Mouse (Mus musculus): ENCODE measurements around the gene Gm9999. TPM values are rescaled to one million over a fixed set of nuclear protein-coding genes. Genes with fewer than 3 reads are reported as not detected.
A peak's percentile ranks its signal among the peaks of the same experiment; 100 is the strongest.

Gene Gm9999
- polyA plus RNA-seq, 2 experiments = not detected

- no peak overlapping the region for H3K27ac ChIP-seq (replicated peaks; ENCODE audit: low read depth, low read length)
- peaks cover 42% of the 10 kb centered on the region for H3K36me3 ChIP-seq (ENCODE audit: control insufficient read depth, insufficient read depth, low read length)
- no peak overlapping the region for H3K4me3 ChIP-seq (replicated peaks; ENCODE audit: low read length)
- H3K9me3 ChIP-seq (ENCODE audit: control insufficient read depth, low read length) = no peaks in the 10 kb centered on the region
- peaks cover 18% of the 10 kb centered on the region for H3K4me1 ChIP-seq (ENCODE audit: control insufficient read depth, insufficient read depth, low read length)
- H3K4me2 ChIP-seq (replicated peaks; ENCODE audit: low read depth, low read length, severe bottlenecking) = no peak overlapping the region
- DNase-seq (ENCODE audit: low spot score) (no peak), ATAC-seq (ENCODE audit: low FRiP score, low read depth) (no peak)
- WGBS = 77% methylated on average over 8 of the region's 8 CpGs
- TF ChIP-seq POLR2A (IDR thresholded peaks at IDR 0.05; ENCODE audit: borderline replicate concordance, extremely low read depth, insufficient read depth, insufficient read length) = no peak
- H3K27me3 ChIP-seq (ENCODE audit: control insufficient read depth, insufficient read depth, low read length) = no peaks in the 10 kb centered on the region
- no peak overlapping the region for H3K9ac ChIP-seq (ENCODE audit: low read depth, low read length, severe bottlenecking)
Measured at GRCm38 (mm10) chr7:46999983-47000643, 16.7 kb downstream of the Gm9999 start.

- ATAC-seq (ENCODE audit: low FRiP score, low read depth) = peak; percentile 47; the same call in 1 of the 2 replicates
- H3K27me3 ChIP-seq (ENCODE audit: control insufficient read depth, insufficient read depth, low read length) = no peaks in the 10 kb centered on the region
- H3K36me3 ChIP-seq (ENCODE audit: control insufficient read depth, insufficient read depth, low read length) = peaks cover 37% of the 10 kb centered on the region
- no peak overlapping the region for H3K27ac ChIP-seq (replicated peaks; ENCODE audit: low read depth, low read length)
- peak; percentile 63 for DNase-seq (ENCODE audit: low spot score)
- 77% methylated on average over 3 of the region's 3 CpGs for WGBS
- peaks cover 18% of the 10 kb centered on the region for H3K4me1 ChIP-seq (ENCODE audit: control insufficient read depth, insufficient read depth, low read length)
- H3K9me3 ChIP-seq (ENCODE audit: control insufficient read depth, low read length) = no peaks in the 10 kb centered on the region
- H3K9ac ChIP-seq (ENCODE audit: low read depth, low read length, severe bottlenecking) = no peak overlapping the region
- TF ChIP-seq POLR2A (IDR thresholded peaks at IDR 0.05; ENCODE audit: borderline replicate concordance, extremely low read depth, insufficient read depth, insufficient read length) = no peak
- no peak overlapping the region for H3K4me2 ChIP-seq (replicated peaks; ENCODE audit: low read depth, low read length, severe bottlenecking)
- H3K4me3 ChIP-seq (replicated peaks; ENCODE audit: low read length) = no peak overlapping the region
Measured at GRCm38 (mm10) chr7:47000644-47000983, 17.2 kb downstream of the Gm9999 start.

GRCm38 (mm10) chr7:47001125-47001899, 17.9 kb downstream of the Gm9999 start:
- Histone ChIP-seq H3K9me3 (ENCODE audit: control insufficient read depth, low read length) (no peaks in the 10 kb centered on the region), H3K27ac (replicated peaks; ENCODE audit: low read depth, low read length) (peak overlapping the region; percentile 48; the same call in 1 of the 2 replicates), H3K9ac (ENCODE audit: low read depth, low read length, severe bottlenecking) (no peak overlapping the region), H3K27me3 (ENCODE audit: control insufficient read depth, insufficient read depth, low read length) (no peaks in the 10 kb centered on the region), H3K36me3 (ENCODE audit: control insufficient read depth, insufficient read depth, low read length) (peaks cover 30% of the 10 kb centered on the region), H3K4me3 (replicated peaks; ENCODE audit: low read length) (no peak overlapping the region), H3K4me1 (ENCODE audit: control insufficient read depth, insufficient read depth, low read length) (peaks cover 18% of the 10 kb centered on the region), H3K4me2 (replicated peaks; ENCODE audit: low read depth, low read length, severe bottlenecking) (no peak overlapping the region)
- no peak for TF ChIP-seq POLR2A (IDR thresholded peaks at IDR 0.05; ENCODE audit: borderline replicate concordance, extremely low read depth, insufficient read depth, insufficient read length)
- DNase-seq (ENCODE audit: low spot score) (no peak), ATAC-seq (ENCODE audit: low FRiP score, low read depth) (no peak)
- WGBS = 80% methylated on average over 5 of the region's 5 CpGs

GRCm38 (mm10) chr7:47001900-47002275, 18.5 kb downstream of the Gm9999 start:
- DNase-seq (ENCODE audit: low spot score) = no peak
- H3K27ac ChIP-seq (replicated peaks; ENCODE audit: low read depth, low read length) = 0 out of 2 replicates have a peak overlapping the region, but pooled peaks have one; percentile 9
- WGBS = 74% methylated on average over 4 of the region's 4 CpGs
- peaks cover 26% of the 10 kb centered on the region for H3K36me3 ChIP-seq (ENCODE audit: control insufficient read depth, insufficient read depth, low read length)
- TF ChIP-seq POLR2A (IDR thresholded peaks at IDR 0.05; ENCODE audit: borderline replicate concordance, extremely low read depth, insufficient read depth, insufficient read length) = no peak
- H3K4me3 ChIP-seq (replicated peaks; ENCODE audit: low read length) = no peak overlapping the region
- no peak overlapping the region for H3K9ac ChIP-seq (ENCODE audit: low read depth, low read length, severe bottlenecking)
- peaks cover 24% of the 10 kb centered on the region for H3K4me1 ChIP-seq (ENCODE audit: control insufficient read depth, insufficient read depth, low read length)
- ATAC-seq (ENCODE audit: low FRiP score, low read depth) = no peak
- no peaks in the 10 kb centered on the region for H3K27me3 ChIP-seq (ENCODE audit: control insufficient read depth, insufficient read depth, low read length)
- H3K4me2 ChIP-seq (replicated peaks; ENCODE audit: low read depth, low read length, severe bottlenecking) = no peak overlapping the region
- no peaks in the 10 kb centered on the region for H3K9me3 ChIP-seq (ENCODE audit: control insufficient read depth, low read length)

GRCm38 (mm10) chr7:47003411-47004115, 20.2 kb downstream of the Gm9999 start:
- peaks cover 28% of the 10 kb centered on the region for H3K4me1 ChIP-seq (ENCODE audit: control insufficient read depth, insufficient read depth, low read length)
- H3K4me3 ChIP-seq (replicated peaks; ENCODE audit: low read length) = no peak overlapping the region
- no peak for TF ChIP-seq POLR2A (IDR thresholded peaks at IDR 0.05; ENCODE audit: borderline replicate concordance, extremely low read depth, insufficient read depth, insufficient read length)
- no peak overlapping the region for H3K27ac ChIP-seq (replicated peaks; ENCODE audit: low read depth, low read length)
- ATAC-seq (ENCODE audit: low FRiP score, low read depth) (no peak), DNase-seq (ENCODE audit: low spot score) (no peak)
- WGBS = 36% methylated on average over 3 of the region's 3 CpGs
- no peak overlapping the region for H3K9ac ChIP-seq (ENCODE audit: low read depth, low read length, severe bottlenecking)
- no peak overlapping the region for H3K4me2 ChIP-seq (replicated peaks; ENCODE audit: low read depth, low read length, severe bottlenecking)
- no peaks in the 10 kb centered on the region for H3K27me3 ChIP-seq (ENCODE audit: control insufficient read depth, insufficient read depth, low read length)
- H3K36me3 ChIP-seq (ENCODE audit: control insufficient read depth, insufficient read depth, low read length) = peaks cover 9% of the 10 kb centered on the region
- H3K9me3 ChIP-seq (ENCODE audit: control insufficient read depth, low read length) = no peaks in the 10 kb centered on the region
